Mouse (Mus musculus) stomach, embryonic 14.5 days (tissue): ENCODE measurements around the gene Cfdp1. TPM values are rescaled to one million over a fixed set of nuclear protein-coding genes. Genes with fewer than 3 reads are reported as not detected.

Source experiments
- ATAC-seq: fragments of 200-750 bp; cut with Nextera tagmentation; 2 replicates; pipeline ENCODE4 v1.8.0; 2017; ENCODE audit warnings: low read depth, moderate TSS enrichment; ENCODE audit not compliant: insufficient number of reproducible peaks, insufficient read depth, low FRiP score
- H3K27ac ChIP-seq: fragments of 300-500 bp; sonication (generic); 2 replicates; pipeline ENCODE4 v1.5.1; 2014; ENCODE audit warnings: mild to moderate bottlenecking, low read length, moderate library complexity, mixed read lengths
- H3K27me3 ChIP-seq: fragments of 300-500 bp; sonication (generic); 2 replicates; pipeline ENCODE4 v1.6.1; 2014; ENCODE audit warnings: low read length, control low read depth, mixed read lengths; ENCODE audit not compliant: control insufficient read depth, insufficient read depth
- H3K36me3 ChIP-seq: fragments of 300-500 bp; sonication (generic); 2 replicates; pipeline ENCODE4 v1.6.1; 2014; ENCODE audit warnings: mild to moderate bottlenecking, control low read depth, low read length, moderate library complexity, mixed read lengths; ENCODE audit not compliant: control insufficient read depth, insufficient read depth
- H3K4me1 ChIP-seq: fragments of 300-500 bp; sonication (generic); 2 replicates; pipeline ENCODE4 v1.6.1; 2014; ENCODE audit warnings: low read length, control low read depth, mixed read lengths; ENCODE audit not compliant: control insufficient read depth, insufficient read depth
- H3K4me2 ChIP-seq: fragments of 300-500 bp; sonication (generic); replicated peaks from 2 replicates; pipeline ENCODE4 v1.6.1; 2014; ENCODE audit warnings: low read depth, low read length, control low read depth
- H3K4me3 ChIP-seq: fragments of 300-500 bp; sonication (generic); 2 replicates; pipeline ENCODE4 v1.5.1; 2014; ENCODE audit warnings: low read depth, low read length, control low read depth
- H3K9ac ChIP-seq: fragments of 300-500 bp; sonication (generic); replicated peaks from 2 replicates; pipeline ENCODE4 v1.6.1; 2014; ENCODE audit warnings: low read depth, mild to moderate bottlenecking, control low read depth, low read length, moderate library complexity, mixed read lengths
- H3K9me3 ChIP-seq: fragments of 300-500 bp; sonication (generic); 2 replicates; pipeline ENCODE4 v1.6.1; 2016; ENCODE audit warnings: low read depth, low read length, control low read depth; ENCODE audit not compliant: control insufficient read depth
- WGBS: fragments of 180-500 bp; shearing (Covaris S2); extraction: QIAGEN DNeasy Blood & Tissue Kit; methylation state at CpG from one replicate; pipeline ENCODE4 v1.1.7; 2014; 5-methylcytosine and 5-hydroxymethylcytosine counted together
- polyA plus RNA-seq: library from polyadenylated mRNA; unstranded; fragments of >200 nt; fragmentation: Nextera tagmentation; extraction: Ambion mirVana; gene quantifications from 2 replicates; pipeline ENCODE4 v1.2.1, GENCODE M21; 2014

The Cfdp1 gene
- polyA plus RNA-seq, 1 experiment from 2014 or later, result 215 TPM

- no peaks in the 10 kb centered on the region for H3K9me3 ChIP-seq
- no peak for ATAC-seq
- no peak overlapping the region for H3K9ac ChIP-seq
- 57% methylated on average over 8 of the region's 8 CpGs for WGBS
- H3K27me3 ChIP-seq, result no peaks in the 10 kb centered on the region
- H3K4me2 ChIP-seq, result no peak overlapping the region
- H3K27ac ChIP-seq, result peak overlapping the region; percentile 44; the same call in 1 of the 2 replicates
- no peaks in the 10 kb centered on the region for H3K36me3 ChIP-seq
- H3K4me1 ChIP-seq, result peaks cover 73% of the 10 kb centered on the region
- no peak overlapping the region for H3K4me3 ChIP-seq
Measured at GRCm38 (mm10) chr8:111735335-111735761, 118.7 kb downstream of the Cfdp1 start.

DNA sequence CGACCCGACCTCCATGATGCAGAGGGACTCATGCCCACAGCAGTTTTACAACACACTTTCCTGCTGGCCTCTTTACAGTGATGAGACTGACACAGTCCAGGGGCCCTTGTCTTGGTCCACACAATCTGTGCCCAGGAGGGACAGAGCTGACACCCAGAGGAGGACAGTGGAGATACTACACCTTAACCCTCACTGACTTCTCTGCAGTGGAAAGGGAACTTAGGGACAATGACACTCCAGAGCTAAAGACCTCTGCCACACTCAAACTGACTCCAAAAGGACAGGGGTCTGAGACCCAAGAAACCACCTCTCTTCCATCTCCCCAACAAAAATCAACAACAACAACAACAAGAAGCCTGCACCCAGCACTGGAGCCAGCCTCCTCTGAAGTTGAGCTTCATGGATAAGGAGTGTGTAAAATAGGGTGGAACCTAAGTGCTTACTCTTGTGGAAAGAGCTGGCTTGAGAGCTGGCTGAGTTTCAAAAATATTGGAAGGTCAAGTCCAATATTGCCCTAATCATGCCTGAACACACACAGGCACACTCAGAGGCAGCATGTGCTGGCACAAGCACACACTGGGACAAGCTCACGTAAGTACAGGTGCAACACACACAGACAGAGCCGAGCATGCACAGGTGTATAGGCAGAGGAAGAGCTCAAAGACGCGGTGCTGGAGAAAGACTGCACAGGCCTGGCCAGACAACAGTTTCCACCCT, 119.7 kb downstream of the Cfdp1 start:
- no peak for ATAC-seq
- Histone ChIP-seq H3K36me3 (no peaks in the 10 kb centered on the region), H3K4me2 (no peak overlapping the region), H3K27ac (no peak overlapping the region; the same call in 1 of the 2 replicates), H3K9me3 (no peaks in the 10 kb centered on the region), H3K4me1 (peaks cover 77% of the 10 kb centered on the region), H3K4me3 (no peak overlapping the region), H3K27me3 (no peaks in the 10 kb centered on the region), H3K9ac (no peak overlapping the region)
- 40% methylated on average over 6 of the region's 6 CpGs for WGBS

DNA sequence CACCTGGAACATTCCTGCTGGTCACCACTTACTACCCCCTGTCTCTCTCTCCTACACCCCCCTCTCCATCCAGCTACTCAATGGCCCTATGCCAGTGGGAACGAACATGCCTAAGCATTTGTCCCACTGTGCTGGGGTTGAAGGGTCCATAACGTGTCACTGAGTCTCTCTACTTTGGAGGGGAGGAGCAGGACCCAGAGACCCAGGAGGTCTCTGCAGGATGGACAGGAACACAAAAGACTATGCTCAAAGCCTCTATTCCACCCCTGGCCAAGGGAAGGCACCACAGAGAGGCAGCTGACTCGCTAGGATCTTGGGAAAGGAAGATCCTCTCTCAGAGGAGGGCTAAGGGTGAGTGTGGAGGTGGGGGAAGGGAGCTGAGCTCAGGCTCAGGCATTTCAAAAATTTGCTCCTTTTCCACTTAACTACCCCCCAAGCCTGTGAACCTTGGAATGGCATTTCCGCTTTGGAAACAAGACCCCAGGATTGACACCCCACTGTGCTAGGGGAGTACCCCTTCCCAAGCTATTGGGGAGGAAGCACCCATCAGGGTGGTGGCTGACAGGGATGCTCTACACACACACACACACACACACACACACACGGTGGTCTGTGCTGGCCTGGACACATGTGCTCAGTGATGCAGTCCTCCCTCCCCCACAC, 120.4 kb downstream of the Cfdp1 start:
- Histone ChIP-seq H3K27ac (peak overlapping the region; percentile 88), H3K36me3 (no peaks in the 10 kb centered on the region), H3K9ac (no peak overlapping the region; the same call in 1 of the 2 replicates), H3K4me3 (no peak overlapping the region), H3K27me3 (no peaks in the 10 kb centered on the region), H3K9me3 (no peaks in the 10 kb centered on the region), H3K4me2 (no peak overlapping the region), H3K4me1 (peaks cover 74% of the 10 kb centered on the region)
- WGBS, result 11% methylated on average over 5 of the region's 5 CpGs
- no peak for ATAC-seq

- H3K9ac ChIP-seq, result peak overlapping the region; percentile 81; the same call in 1 of the 2 replicates
- no peak; the same call in 1 of the 2 replicates for ATAC-seq
Measured at GRCm38 (mm10) chr8:111732406-111733085, 121.5 kb downstream of the Cfdp1 start.

DNA sequence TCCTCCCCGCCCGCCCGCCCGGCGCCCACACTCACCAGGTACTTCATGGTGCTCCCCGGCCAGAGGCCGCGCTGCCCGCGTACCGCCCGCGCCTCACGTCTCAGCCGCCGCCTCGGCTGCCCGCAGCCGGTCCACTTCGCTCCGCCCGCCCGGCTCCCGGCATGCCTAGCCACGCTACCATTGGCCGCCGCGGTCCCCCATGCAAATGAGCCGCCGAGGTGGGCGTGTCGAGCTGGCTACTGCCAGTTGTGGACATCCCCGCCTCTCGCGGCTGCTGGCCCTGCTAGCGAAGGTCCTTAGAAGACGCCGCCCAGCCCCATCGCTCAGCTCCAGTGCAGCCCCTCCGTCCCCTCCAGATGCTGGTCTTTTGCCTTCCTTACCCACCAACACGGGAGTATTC, 122.1 kb downstream of the Cfdp1 start:
- H3K9me3 ChIP-seq, result no peaks in the 10 kb centered on the region
- peaks cover 72% of the 10 kb centered on the region for H3K4me1 ChIP-seq
- peak overlapping the region; percentile 88 for H3K27ac ChIP-seq
- no peaks in the 10 kb centered on the region for H3K36me3 ChIP-seq
- peak; percentile 92 for ATAC-seq
- peak overlapping the region; percentile 74 for H3K4me2 ChIP-seq
- no peaks in the 10 kb centered on the region for H3K27me3 ChIP-seq
- H3K9ac ChIP-seq, result peak overlapping the region; percentile 81
- WGBS, result under 1% methylated on average over 28 of the region's 41 CpGs
- peak overlapping the region; percentile 77 for H3K4me3 ChIP-seq

More at GRCm38 (mm10) chr8:111732406-111733085, 121.5 kb downstream of the Cfdp1 start:
- peak overlapping the region; percentile 77 for H3K4me3 ChIP-seq
- peak overlapping the region; percentile 88 for H3K27ac ChIP-seq
- H3K36me3 ChIP-seq, result no peaks in the 10 kb centered on the region
- H3K27me3 ChIP-seq, result no peaks in the 10 kb centered on the region
- no peaks in the 10 kb centered on the region for H3K9me3 ChIP-seq
- WGBS, result 22% methylated on average over 10 of the region's 10 CpGs
- peak overlapping the region; percentile 74 for H3K4me2 ChIP-seq
- H3K4me1 ChIP-seq, result peaks cover 74% of the 10 kb centered on the region

DNA sequence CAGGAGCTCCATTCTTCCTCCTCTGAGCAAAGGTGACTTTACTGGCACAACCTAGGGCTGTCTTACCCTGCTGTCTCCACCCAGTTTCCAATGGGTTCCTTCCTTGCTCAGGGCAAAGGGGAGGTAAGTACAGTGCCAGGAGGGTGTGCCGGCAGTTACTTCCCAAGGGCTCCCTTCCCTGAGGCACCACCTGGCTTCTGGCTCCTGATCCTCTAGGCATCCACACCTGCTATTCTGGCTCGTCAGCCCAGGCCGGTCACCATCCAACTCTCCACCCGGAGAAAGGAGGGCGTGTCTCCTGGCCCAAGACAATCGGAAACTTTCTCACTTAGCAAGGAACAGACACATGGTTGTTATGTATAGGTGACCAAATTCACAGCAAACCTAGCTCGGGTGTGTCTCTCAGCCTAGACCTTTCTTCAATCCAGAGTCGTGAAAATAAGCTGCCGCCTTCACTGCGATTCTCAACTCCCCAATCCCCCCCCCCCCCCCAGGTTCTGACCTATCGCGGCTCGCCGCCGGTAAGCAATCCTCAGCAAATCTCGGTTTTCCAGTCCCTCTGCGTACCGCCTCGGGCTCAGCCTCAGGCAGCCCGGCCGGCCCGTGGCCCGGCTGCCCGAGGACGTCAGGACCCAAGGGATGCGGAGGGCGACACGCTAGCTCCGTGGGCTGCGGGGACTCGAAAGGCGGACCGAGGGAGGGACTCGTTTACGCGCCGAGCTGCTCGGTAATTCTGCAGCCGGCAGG, 122.7 kb downstream of the Cfdp1 start:
- peak overlapping the region; percentile 74 for H3K4me2 ChIP-seq
- H3K4me3 ChIP-seq, result peak overlapping the region; percentile 77
- no peaks in the 10 kb centered on the region for H3K36me3 ChIP-seq
- no peaks in the 10 kb centered on the region for H3K27me3 ChIP-seq
- WGBS, result 2% methylated on average over 39 of the region's 39 CpGs
- H3K4me1 ChIP-seq, result peaks cover 72% of the 10 kb centered on the region
- H3K27ac ChIP-seq, result peak overlapping the region; percentile 88
- no peaks in the 10 kb centered on the region for H3K9me3 ChIP-seq
- ATAC-seq, result peak; percentile 11
- H3K9ac ChIP-seq, result peak overlapping the region; percentile 81

GRCm38 (mm10) chr8:111729233-111730170, 124.6 kb downstream of the Cfdp1 start:
- no peak for ATAC-seq
- Histone ChIP-seq H3K27ac (no peak overlapping the region), H3K4me1 (peaks cover 62% of the 10 kb centered on the region), H3K9ac (no peak overlapping the region), H3K36me3 (no peaks in the 10 kb centered on the region; the same call in 1 of the 2 replicates), H3K4me2 (peak overlapping the region; percentile 74; the same call in 1 of the 2 replicates), H3K9me3 (no peaks in the 10 kb centered on the region), H3K27me3 (no peaks in the 10 kb centered on the region), H3K4me3 (no peak overlapping the region)
- WGBS, result 63% methylated on average over 7 of the region's 7 CpGs
